Mouse (Mus musculus): Measurements from ENCODE around the gene Ano6. TPM values are rescaled to one million over a fixed set of nuclear protein-coding genes. Genes with fewer than 3 reads are reported as not detected.
A peak's percentile ranks its signal among the peaks of the same experiment; 100 is the strongest.

Ano6 gene
- polyA plus RNA-seq, 1 experiment from 2014 or later, result 52.2 TPM

- 53% methylated on average over 4 of the region's 4 CpGs for WGBS
- Histone ChIP-seq H3K9ac (no peak overlapping the region), H3K4me1 (peaks cover 6% of the 10 kb centered on the region; the same call in 1 of the 2 replicates), H3K27me3 (no peaks in the 10 kb centered on the region), H3K27ac (no peak overlapping the region), H3K36me3 (peaks cover 28% of the 10 kb centered on the region), H3K4me3 (no peak overlapping the region), H3K4me2 (replicated peaks) (no peak overlapping the region), H3K9me3 (no peaks in the 10 kb centered on the region)
- ATAC-seq (ENCODE audit: insufficient number of reproducible peaks, insufficient read depth, low FRiP score, low TSS enrichment), result no peak
These were observed 185.7 kb downstream of the Ano6 start for GRCm38 (mm10) chr15:95976156-95976876.

DNA sequence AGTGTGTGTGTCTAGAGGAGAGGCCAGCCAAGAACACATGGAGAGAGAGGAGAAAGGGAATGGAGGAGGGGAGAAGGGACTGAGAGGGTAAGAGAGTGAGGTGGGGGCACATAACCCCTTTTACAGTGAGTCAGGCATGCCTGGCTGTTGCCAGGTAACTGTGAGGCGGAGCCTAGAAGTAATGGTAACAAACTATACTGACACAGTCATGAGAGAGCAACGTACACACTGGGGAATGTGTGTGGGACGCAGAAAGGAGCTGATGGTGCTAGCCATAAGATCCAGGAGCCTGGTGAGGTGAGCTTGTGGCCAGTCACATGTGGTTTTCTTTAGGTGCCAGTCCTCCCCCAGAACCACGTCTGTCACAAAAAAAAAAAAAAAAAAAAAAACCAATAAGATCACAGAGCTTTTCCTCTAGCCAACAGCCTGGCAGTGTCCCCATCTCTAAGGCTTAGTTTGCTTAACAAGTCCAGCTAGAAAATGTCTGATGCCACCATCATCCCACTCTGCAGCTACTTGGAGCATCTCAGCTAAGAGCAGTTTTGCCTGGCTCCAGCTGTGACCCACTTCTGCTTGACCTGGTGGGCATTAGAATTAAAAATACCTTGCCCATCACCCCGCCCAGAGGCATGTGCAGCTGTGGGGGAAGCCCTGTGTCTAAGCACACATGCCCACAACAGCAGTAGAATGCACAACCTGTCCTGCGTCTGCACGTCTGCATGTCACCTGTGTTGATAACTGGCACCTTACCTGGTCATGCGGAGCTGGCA, 186.7 kb downstream of the Ano6 start:
- H3K9ac ChIP-seq, result no peak overlapping the region
- H3K27me3 ChIP-seq, result no peaks in the 10 kb centered on the region
- no peak for ATAC-seq (ENCODE audit: insufficient number of reproducible peaks, insufficient read depth, low FRiP score, low TSS enrichment)
- no peak overlapping the region for H3K27ac ChIP-seq
- WGBS, result 73% methylated on average over 8 of the region's 8 CpGs
- no peak overlapping the region for H3K4me3 ChIP-seq
- H3K4me1 ChIP-seq, result peaks cover 6% of the 10 kb centered on the region; the same call in 1 of the 2 replicates
- H3K9me3 ChIP-seq, result no peaks in the 10 kb centered on the region
- peaks cover 18% of the 10 kb centered on the region for H3K36me3 ChIP-seq
- no peak overlapping the region for H3K4me2 ChIP-seq (replicated peaks)

GRCm38 (mm10) chr15:95977939-95978252, 187.3 kb downstream of the Ano6 start:
- Histone ChIP-seq H3K4me1 (peaks cover 6% of the 10 kb centered on the region; the same call in 1 of the 2 replicates), H3K9ac (no peak overlapping the region), H3K36me3 (peaks cover 13% of the 10 kb centered on the region), H3K4me2 (replicated peaks) (no peak overlapping the region), H3K4me3 (no peak overlapping the region), H3K27me3 (no peaks in the 10 kb centered on the region), H3K27ac (no peak overlapping the region), H3K9me3 (no peaks in the 10 kb centered on the region)
- 75% methylated on average over 3 of the region's 3 CpGs for WGBS
- no peak for ATAC-seq (ENCODE audit: insufficient number of reproducible peaks, insufficient read depth, low FRiP score, low TSS enrichment)

DNA sequence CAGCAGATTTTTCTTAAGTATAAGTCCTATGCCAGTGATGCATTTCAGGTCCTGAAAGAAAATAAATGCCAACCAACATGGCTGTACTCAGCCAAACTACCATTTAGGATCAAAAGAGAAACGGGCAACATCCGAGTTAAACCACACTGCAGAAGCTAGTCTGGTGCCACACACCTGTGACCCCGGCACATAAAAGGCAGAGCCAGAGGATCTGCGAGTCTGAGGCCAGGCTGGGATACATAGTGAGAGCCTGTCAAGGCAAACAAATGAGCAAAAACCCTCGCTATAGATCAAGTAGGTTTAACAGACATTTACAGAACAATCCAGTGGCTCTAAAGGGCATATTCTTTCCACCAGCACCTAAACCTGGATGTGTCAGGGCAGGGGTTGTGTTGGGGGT, 190.0 kb downstream of the Ano6 start:
- ATAC-seq (ENCODE audit: insufficient number of reproducible peaks, insufficient read depth, low FRiP score, low TSS enrichment), result no peak
- Histone ChIP-seq H3K4me1 (peaks cover 6% of the 10 kb centered on the region; the same call in 1 of the 2 replicates), H3K9me3 (no peaks in the 10 kb centered on the region), H3K4me2 (replicated peaks) (no peak overlapping the region), H3K4me3 (no peak overlapping the region), H3K36me3 (no peaks in the 10 kb centered on the region), H3K27ac (no peak overlapping the region), H3K27me3 (no peaks in the 10 kb centered on the region), H3K9ac (no peak overlapping the region)
- 59% methylated on average over 5 of the region's 5 CpGs for WGBS

DNA sequence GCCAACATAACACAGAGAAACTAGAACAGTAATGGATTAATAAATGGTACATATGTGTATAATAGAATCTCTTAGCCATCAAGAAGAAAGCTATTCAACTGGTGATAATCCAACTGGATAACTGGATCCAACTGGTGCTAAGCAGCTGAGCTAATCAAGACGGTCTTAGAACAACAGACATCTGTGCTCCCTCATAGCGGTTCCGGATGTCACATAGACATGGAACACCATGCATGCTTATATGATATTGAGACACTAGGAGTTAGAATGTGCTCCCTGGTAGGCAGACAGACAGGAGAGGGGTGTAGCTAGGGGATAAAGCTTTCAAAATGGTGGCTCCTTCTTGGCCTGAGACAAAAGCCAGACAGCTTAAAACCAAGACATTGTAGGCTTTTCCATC, 197.3 kb downstream of the Ano6 start:
- Histone ChIP-seq H3K27ac (no peak overlapping the region), H3K4me2 (replicated peaks) (no peak overlapping the region), H3K36me3 (no peaks in the 10 kb centered on the region), H3K27me3 (no peaks in the 10 kb centered on the region), H3K9me3 (0 out of 2 replicates have a peak, but pooled peaks cover 5% of the 10 kb centered on the region), H3K4me1 (no peaks in the 10 kb centered on the region), H3K4me3 (no peak overlapping the region), H3K9ac (no peak overlapping the region)
- ATAC-seq (ENCODE audit: insufficient number of reproducible peaks, insufficient read depth, low FRiP score, low TSS enrichment), result no peak
- WGBS, result 87% methylated on average over 3 of the region's 3 CpGs

DNA sequence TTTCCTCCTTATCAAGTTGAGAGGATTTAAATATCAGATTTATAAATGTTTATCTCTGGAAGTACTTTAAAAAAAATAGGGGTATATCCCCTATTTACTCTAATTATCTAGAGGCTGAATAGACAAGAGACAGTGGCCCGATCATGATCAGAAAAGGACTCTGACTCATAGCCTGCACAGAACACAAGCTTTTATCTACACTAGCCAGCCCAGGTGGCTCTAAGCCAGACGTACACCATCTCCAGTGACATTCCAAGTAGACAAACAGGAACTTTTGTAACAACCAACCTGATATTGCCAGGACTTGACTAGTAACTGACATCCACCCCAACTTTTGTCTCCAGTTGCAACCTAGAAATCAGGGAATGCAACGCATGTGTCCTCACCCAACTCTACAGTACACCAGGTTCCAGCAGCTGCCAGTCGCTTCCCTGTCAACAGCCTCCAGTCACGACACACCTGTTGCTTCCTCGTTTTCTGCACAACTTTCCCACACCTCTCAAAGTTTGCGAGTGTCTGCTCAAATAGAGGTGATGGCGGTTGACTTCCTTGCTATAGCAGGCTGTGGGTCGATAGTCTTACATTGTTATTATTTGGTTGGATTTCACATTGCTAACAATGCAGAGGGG, 199.0 kb downstream of the Ano6 start:
- Histone ChIP-seq H3K9ac (no peak overlapping the region), H3K27ac (no peak overlapping the region), H3K27me3 (no peaks in the 10 kb centered on the region), H3K9me3 (0 out of 2 replicates have a peak, but pooled peaks cover 5% of the 10 kb centered on the region), H3K36me3 (no peaks in the 10 kb centered on the region), H3K4me3 (no peak overlapping the region), H3K4me1 (no peaks in the 10 kb centered on the region), H3K4me2 (replicated peaks) (no peak overlapping the region)
- WGBS, result 85% methylated on average over 9 of the region's 9 CpGs
- no peak for ATAC-seq (ENCODE audit: insufficient number of reproducible peaks, insufficient read depth, low FRiP score, low TSS enrichment)

- 61% methylated on average over 6 of the region's 6 CpGs for WGBS
- H3K27me3 ChIP-seq, result no peaks in the 10 kb centered on the region
- H3K36me3 ChIP-seq, result no peaks in the 10 kb centered on the region
- H3K9me3 ChIP-seq, result no peaks in the 10 kb centered on the region
- H3K4me3 ChIP-seq, result no peak overlapping the region
- no peak for ATAC-seq (ENCODE audit: insufficient number of reproducible peaks, insufficient read depth, low FRiP score, low TSS enrichment)
- H3K4me1 ChIP-seq, result no peaks in the 10 kb centered on the region
- H3K4me2 ChIP-seq (replicated peaks), result no peak overlapping the region
- H3K9ac ChIP-seq, result no peak overlapping the region
- no peak overlapping the region for H3K27ac ChIP-seq
These were observed 212.4 kb downstream of the Ano6 start for GRCm38 (mm10) chr15:96002958-96003601.

- Histone ChIP-seq H3K27ac (peak overlapping the region; percentile 85), H3K9ac (no peak overlapping the region), H3K4me1 (0 out of 2 replicates have a peak, but pooled peaks cover 4% of the 10 kb centered on the region), H3K9me3 (peaks cover 6% of the 10 kb centered on the region; the same call in 1 of the 2 replicates), H3K27me3 (no peaks in the 10 kb centered on the region), H3K4me2 (replicated peaks) (peak overlapping the region; percentile 35), H3K4me3 (no peak overlapping the region), H3K36me3 (no peaks in the 10 kb centered on the region)
- 50% methylated on average over 16 of the region's 16 CpGs for WGBS
- no peak for ATAC-seq (ENCODE audit: insufficient number of reproducible peaks, insufficient read depth, low FRiP score, low TSS enrichment)
These were observed 221.2 kb downstream of the Ano6 start for GRCm38 (mm10) chr15:96011640-96012390.

GRCm38 (mm10) chr15:96012391-96012775, 221.7 kb downstream of the Ano6 start:
- H3K4me3 ChIP-seq, result no peak overlapping the region
- peak; percentile 91 for ATAC-seq (ENCODE audit: insufficient number of reproducible peaks, insufficient read depth, low FRiP score, low TSS enrichment)
- H3K27ac ChIP-seq, result peak overlapping the region; percentile 85
- 0 out of 2 replicates have a peak, but pooled peaks cover 4% of the 10 kb centered on the region for H3K4me1 ChIP-seq
- H3K27me3 ChIP-seq, result no peaks in the 10 kb centered on the region
- WGBS, result 18% methylated on average over 8 of the region's 8 CpGs
- peak overlapping the region; percentile 35 for H3K4me2 ChIP-seq (replicated peaks)
- H3K9me3 ChIP-seq, result peaks cover 6% of the 10 kb centered on the region; the same call in 1 of the 2 replicates
- H3K9ac ChIP-seq, result no peak overlapping the region
- no peaks in the 10 kb centered on the region for H3K36me3 ChIP-seq

DNA sequence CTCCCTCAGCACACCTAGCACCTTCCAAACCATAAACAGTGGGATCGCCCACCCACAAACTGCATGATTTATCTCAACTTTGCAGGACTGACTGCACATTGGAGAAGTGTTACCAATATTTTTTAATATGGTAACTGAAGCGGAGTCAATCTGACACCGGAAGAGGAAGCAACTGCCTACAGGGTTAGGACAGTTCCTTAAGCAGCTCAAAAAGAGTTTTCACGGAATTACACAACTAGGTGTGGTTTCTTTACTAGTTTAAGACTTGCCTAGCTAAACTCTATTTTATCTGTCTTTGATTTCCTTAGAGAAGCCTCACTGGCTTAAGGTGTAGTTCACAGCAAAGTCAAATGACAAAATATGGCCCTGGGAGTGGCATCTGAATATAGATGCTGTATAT, 223.9 kb downstream of the Ano6 start:
- H3K4me1 ChIP-seq, result 0 out of 2 replicates have a peak, but pooled peaks cover 4% of the 10 kb centered on the region
- no peaks in the 10 kb centered on the region for H3K27me3 ChIP-seq
- no peaks in the 10 kb centered on the region for H3K36me3 ChIP-seq
- H3K4me3 ChIP-seq, result no peak overlapping the region
- no peak overlapping the region for H3K4me2 ChIP-seq (replicated peaks)
- 91% methylated on average over 4 of the region's 4 CpGs for WGBS
- no peak overlapping the region for H3K27ac ChIP-seq
- peaks cover 6% of the 10 kb centered on the region; the same call in 1 of the 2 replicates for H3K9me3 ChIP-seq
- ATAC-seq (ENCODE audit: insufficient number of reproducible peaks, insufficient read depth, low FRiP score, low TSS enrichment), result no peak
- no peak overlapping the region for H3K9ac ChIP-seq

DNA sequence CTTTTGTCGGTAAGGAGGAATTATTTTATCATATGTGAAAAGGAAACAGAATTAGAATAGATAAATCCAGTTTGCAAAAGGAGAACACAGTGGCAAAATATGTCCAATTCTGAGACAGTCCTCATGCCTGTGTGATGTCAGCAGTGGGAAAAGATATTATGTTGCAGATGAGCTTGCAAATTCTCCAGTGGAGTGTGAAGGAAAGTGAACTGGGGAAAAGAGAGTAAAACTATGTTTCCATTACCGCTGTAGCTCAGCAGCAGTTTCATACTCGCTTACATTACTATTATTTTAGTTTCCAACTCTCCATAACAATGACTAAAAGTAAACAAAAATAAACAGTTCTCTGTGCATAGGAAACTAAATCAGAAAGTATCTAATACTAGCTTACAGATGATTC, 229.8 kb downstream of the Ano6 start:
- 84% methylated on average over 3 of the region's 3 CpGs for WGBS

More for the DNA sequence above, 229.8 kb downstream of the Ano6 start:
- Histone ChIP-seq H3K4me3 (no peak overlapping the region), H3K9ac (no peak overlapping the region), H3K36me3 (no peaks in the 10 kb centered on the region), H3K27me3 (no peaks in the 10 kb centered on the region), H3K4me2 (replicated peaks) (no peak overlapping the region), H3K27ac (no peak overlapping the region), H3K9me3 (peaks cover 6% of the 10 kb centered on the region; the same call in 1 of the 2 replicates), H3K4me1 (no peaks in the 10 kb centered on the region)
- no peak for ATAC-seq (ENCODE audit: insufficient number of reproducible peaks, insufficient read depth, low FRiP score, low TSS enrichment)

All from embryonic facial prominence, embryonic 12.5 days (tissue).